Comparison of ENCODE assay signal across 21 mouse cellular contexts in genomic region chr16:63638701-63639100, GRCm38 (mm10).
DNase-seq lines count a peak whose midpoint lies in the region; ATAC-seq and TF ChIP-seq lines count a peak whose summit lies in the region.
"Had no signal": no experiment of that assay in that cellular context is flagged by ENCODE, and none has a peak within 500 bp of the region (broad histone marks: within the 10 kb centered on the region; RNA-seq: fewer than 3 reads in every experiment).

No protein-coding gene starts in this region.

- H3K9me3 ChIP-seq in embryonic facial prominence, embryonic 14.5 days (ENCODE audit: control insufficient read depth, low read length) = no peaks in the 10 kb centered on the region
- no peaks in the 10 kb centered on the region for H3K9me3 ChIP-seq in embryonic facial prominence, embryonic 10.5 days
- no peaks in the 10 kb centered on the region for H3K9me3 ChIP-seq in heart, embryonic 11.5 days (replicated peaks; ENCODE audit: control insufficient read depth, low read length)
- H3K9me3 ChIP-seq in midbrain, embryonic 11.5 days (ENCODE audit: control insufficient read depth, low read length) = no peaks in the 10 kb centered on the region
- no peaks in the 10 kb centered on the region for H3K9me3 ChIP-seq in midbrain, postnatal 0 days (ENCODE audit: low read length)
- H3K9me3 ChIP-seq in liver, embryonic 11.5 days (ENCODE audit: control insufficient read depth, low read length) = no peaks in the 10 kb centered on the region
- H3K9me3 ChIP-seq: embryonic facial prominence, embryonic 15.5 days; hindbrain, embryonic 12.5 days had no signal

- 46% methylated on average over 6 of the region's 6 CpGs for WGBS in embryonic facial prominence, embryonic 14.5 days
- WGBS in embryonic facial prominence, embryonic 10.5 days = 51% methylated on average over 6 of the region's 6 CpGs
- 37% methylated on average over 6 of the region's 6 CpGs for WGBS in heart, embryonic 11.5 days (ENCODE audit: insufficient replicate concordance)
- WGBS in midbrain, embryonic 11.5 days = 27% methylated on average over 6 of the region's 6 CpGs
- 8% methylated on average over 6 of the region's 6 CpGs for WGBS in midbrain, postnatal 0 days
- 47% methylated on average over 6 of the region's 6 CpGs for WGBS in liver, embryonic 11.5 days

- H3K9ac ChIP-seq in embryonic facial prominence, embryonic 14.5 days (ENCODE audit: low read depth, low read length) = no peak overlapping the region
- no peak overlapping the region for H3K9ac ChIP-seq in heart, embryonic 11.5 days (ENCODE audit: low read depth, low read length)
- no peak overlapping the region for H3K9ac ChIP-seq in midbrain, embryonic 11.5 days (ENCODE audit: low read length)
- H3K9ac ChIP-seq in midbrain, postnatal 0 days (replicated peaks; ENCODE audit: low read length, poor library complexity, severe bottlenecking) = no peak overlapping the region
- H3K9ac ChIP-seq in liver, embryonic 11.5 days (ENCODE audit: low read depth, low read length) = no peak overlapping the region
- H3K9ac ChIP-seq: embryonic facial prominence, embryonic 15.5 days; hindbrain, embryonic 12.5 days; liver, embryonic 14.5 days; lung, embryonic 14.5 days had no signal

- H3K27ac ChIP-seq in embryonic facial prominence, embryonic 14.5 days (replicated peaks; ENCODE audit: low read depth, low read length) = no peak overlapping the region
- H3K27ac ChIP-seq in embryonic facial prominence, embryonic 10.5 days (replicated peaks) = no peak overlapping the region
- no peak overlapping the region for H3K27ac ChIP-seq in heart, embryonic 11.5 days (ENCODE audit: low read depth, low read length)
- no peak overlapping the region for H3K27ac ChIP-seq in midbrain, embryonic 11.5 days (ENCODE audit: low read depth, low read length)
- H3K27ac ChIP-seq in midbrain, postnatal 0 days (ENCODE audit: low read depth, low read length) = no peak overlapping the region
- H3K27ac ChIP-seq in liver, embryonic 11.5 days (ENCODE audit: low read depth, low read length) = no peak overlapping the region
- H3K27ac ChIP-seq: embryonic facial prominence, embryonic 15.5 days; heart, adult 2 months; hindbrain, embryonic 12.5 days; left cerebral cortex, adult 2 months; liver, embryonic 14.5 days had no signal

- no peaks in the 10 kb centered on the region for H3K36me3 ChIP-seq in embryonic facial prominence, embryonic 14.5 days (ENCODE audit: control insufficient read depth, insufficient read depth, low read length)
- no peaks in the 10 kb centered on the region for H3K36me3 ChIP-seq in embryonic facial prominence, embryonic 10.5 days (replicated peaks)
- H3K36me3 ChIP-seq in heart, embryonic 11.5 days (ENCODE audit: control insufficient read depth, insufficient read depth, low read length) = no peaks in the 10 kb centered on the region
- no peaks in the 10 kb centered on the region for H3K36me3 ChIP-seq in midbrain, embryonic 11.5 days (ENCODE audit: control insufficient read depth, insufficient read depth, low read length)
- H3K36me3 ChIP-seq in midbrain, postnatal 0 days (ENCODE audit: insufficient read depth, low read length) = no peaks in the 10 kb centered on the region
- no peaks in the 10 kb centered on the region for H3K36me3 ChIP-seq in liver, embryonic 11.5 days (ENCODE audit: control insufficient read depth, insufficient read depth, low read length)
- H3K36me3 ChIP-seq: embryonic facial prominence, embryonic 15.5 days; hindbrain, embryonic 12.5 days had no signal

- H3K4me1 ChIP-seq in embryonic facial prominence, embryonic 14.5 days (ENCODE audit: control insufficient read depth, insufficient read depth, low read length) = peaks cover 6% of the 10 kb centered on the region; the same call in 1 of the 2 replicates
- peaks cover 13% of the 10 kb centered on the region for H3K4me1 ChIP-seq in embryonic facial prominence, embryonic 10.5 days
- no peaks in the 10 kb centered on the region for H3K4me1 ChIP-seq in heart, embryonic 11.5 days (ENCODE audit: control insufficient read depth, insufficient read depth, low read length)
- H3K4me1 ChIP-seq in midbrain, embryonic 11.5 days (ENCODE audit: control insufficient read depth, insufficient read depth, low read length) = peaks cover 6% of the 10 kb centered on the region; the same call in 1 of the 2 replicates
- no peaks in the 10 kb centered on the region for H3K4me1 ChIP-seq in midbrain, postnatal 0 days (ENCODE audit: insufficient read depth, low read length)
- no peaks in the 10 kb centered on the region for H3K4me1 ChIP-seq in liver, embryonic 11.5 days (replicated peaks; ENCODE audit: control insufficient read depth, insufficient read depth, low read length)
- H3K4me1 ChIP-seq: embryonic facial prominence, embryonic 15.5 days; hindbrain, embryonic 12.5 days had no signal

- H3K27me3 ChIP-seq in embryonic facial prominence, embryonic 14.5 days (replicated peaks; ENCODE audit: control insufficient read depth, insufficient read depth, low read length) = no peaks in the 10 kb centered on the region
- H3K27me3 ChIP-seq in embryonic facial prominence, embryonic 10.5 days (replicated peaks; ENCODE audit: low read depth, poor library complexity, severe bottlenecking) = no peaks in the 10 kb centered on the region
- H3K27me3 ChIP-seq in heart, embryonic 11.5 days (ENCODE audit: control insufficient read depth, insufficient read depth, low read length) = no peaks in the 10 kb centered on the region
- H3K27me3 ChIP-seq in midbrain, embryonic 11.5 days (ENCODE audit: control insufficient read depth, insufficient read depth, low read length) = no peaks in the 10 kb centered on the region
- H3K27me3 ChIP-seq in midbrain, postnatal 0 days (ENCODE audit: insufficient read depth, low read length) = no peaks in the 10 kb centered on the region
- H3K27me3 ChIP-seq in liver, embryonic 11.5 days (replicated peaks; ENCODE audit: control insufficient read depth, insufficient read depth, low read length) = no peaks in the 10 kb centered on the region
- H3K27me3 ChIP-seq: embryonic facial prominence, embryonic 15.5 days; hindbrain, embryonic 12.5 days had no signal

- no peak for ATAC-seq in embryonic facial prominence, embryonic 14.5 days (ENCODE audit: low read depth)
- no peak for ATAC-seq in heart, embryonic 11.5 days (replicated peaks; ENCODE audit: insufficient number of reproducible peaks, low FRiP score, low TSS enrichment)
- ATAC-seq in midbrain, embryonic 11.5 days (ENCODE audit: low FRiP score) = 0 out of 2 replicates have a peak, but pooled peaks have one; percentile 38
- ATAC-seq in midbrain, postnatal 0 days (ENCODE audit: low FRiP score) = no peak
- no peak for ATAC-seq in liver, embryonic 11.5 days (replicated peaks; ENCODE audit: low FRiP score)
- ATAC-seq: CD4-positive, CD25-positive, alpha-beta regulatory T cell, adult 4 months; intestine, postnatal 0 days had no signal

- H3K4me2 ChIP-seq in embryonic facial prominence, embryonic 14.5 days (ENCODE audit: low read depth, low read length) = no peak overlapping the region
- peak overlapping the region; percentile 9; the same call in 1 of the 2 replicates for H3K4me2 ChIP-seq in heart, embryonic 11.5 days
- H3K4me2 ChIP-seq in midbrain, embryonic 11.5 days = no peak overlapping the region
- H3K4me2 ChIP-seq in midbrain, postnatal 0 days (ENCODE audit: low read depth, low read length, poor library complexity, severe bottlenecking) = no peak overlapping the region
- H3K4me2 ChIP-seq in liver, embryonic 11.5 days = no peak overlapping the region
- H3K4me2 ChIP-seq: embryonic facial prominence, embryonic 15.5 days; hindbrain, embryonic 12.5 days; lung, embryonic 14.5 days had no signal

- no peak overlapping the region for H3K4me3 ChIP-seq in embryonic facial prominence, embryonic 14.5 days (ENCODE audit: low read depth, low read length)
- no peak overlapping the region for H3K4me3 ChIP-seq in embryonic facial prominence, embryonic 10.5 days
- H3K4me3 ChIP-seq in heart, embryonic 11.5 days (ENCODE audit: low read depth, low read length) = no peak overlapping the region
- H3K4me3 ChIP-seq in midbrain, embryonic 11.5 days (ENCODE audit: low read depth, low read length) = no peak overlapping the region
- no peak overlapping the region for H3K4me3 ChIP-seq in midbrain, postnatal 0 days (ENCODE audit: low read depth, low read length)
- H3K4me3 ChIP-seq in liver, embryonic 11.5 days (ENCODE audit: low read depth, low read length) = no peak overlapping the region
- H3K4me3 ChIP-seq: embryonic facial prominence, embryonic 15.5 days; heart, adult 2 months; hindbrain, embryonic 12.5 days; left cerebral cortex, adult 2 months had no signal

- TF ChIP-seq CTCF in midbrain, postnatal 0 days (IDR thresholded peaks at IDR 0.05) = no peak

- DNase-seq in embryonic facial prominence, embryonic 14.5 days (ENCODE audit: low spot score) = peak; percentile 68
- DNase-seq in embryonic facial prominence, embryonic 10.5 days (ENCODE audit: low spot score) = no peak
- DNase-seq in heart, postnatal 4 days = no peak
- peak; percentile 83 for DNase-seq in midbrain, embryonic 11.5 days (ENCODE audit: low spot score, missing footprints)
- DNase-seq in midbrain, postnatal 0 days (ENCODE audit: low spot score) = no peak
- DNase-seq in embryo, embryonic 11 days = peak; percentile 23
- no peak for DNase-seq in liver, embryonic 11.5 days (ENCODE audit: low spot score)
- DNase-seq: adrenal gland, postnatal 25 days; cerebellum, adult 11 months; cerebellum, adult 9-11 months; gastrocnemius, postnatal 25 days; heart, adult 2 months; lung, embryonic 14.5 days; right cerebral cortex, postnatal 25 days had no signal

Comparison
In these comparisons a context has a peak if more than half of its experiments do, and no peak if none do; other contexts are left out.
1. DNase-seq: peak in embryonic facial prominence, embryonic 14.5 days (single experiment), midbrain, embryonic 11.5 days (single experiment) and embryo, embryonic 11 days (single experiment); none in embryonic facial prominence, embryonic 10.5 days (single experiment), heart, postnatal 4 days (single experiment), midbrain, postnatal 0 days (single experiment) and liver, embryonic 11.5 days (single experiment).